8 mouse cellular contexts compared by ENCODE assay signal in genomic region chr13:58402003-58402743, GRCm38 (mm10). TPM values are rescaled to one million over a fixed set of nuclear protein-coding genes. Genes with fewer than 3 reads are reported as not detected.
DNase-seq lines count a peak whose midpoint lies in the region; ATAC-seq and TF ChIP-seq lines count a peak whose summit lies in the region.

TSS of gene Rmi1 (plus strand) at chr13:58402248.

- H3K4me3 ChIP-seq in gastrocnemius, adult 2 months = peak within 1 kb of the TSS; percentile 100
- peak within 1 kb of the TSS; percentile 98 for H3K4me3 ChIP-seq in hindbrain, postnatal 0 days (ENCODE audit: low read length)
- peak within 1 kb of the TSS; percentile 96 for H3K4me3 ChIP-seq in megakaryocyte, embryonic 14.5 days (replicated peaks)

- 2% methylated on average over 86 of the region's 91 CpGs for WGBS in hindbrain, postnatal 0 days

- peak within 1 kb of the TSS; percentile 99 for H3K9ac ChIP-seq in hindbrain, postnatal 0 days (replicated peaks; ENCODE audit: low read length)

- TF ChIP-seq CTCF in gastrocnemius, adult 2 months (IDR thresholded peaks at IDR 0.05) = peak; percentile 27; the same call in 1 of the 2 replicates
- peak; percentile 42 for TF ChIP-seq CTCF in hindbrain, postnatal 0 days (IDR thresholded peaks at IDR 0.05; ENCODE audit: low read depth)

- intact Hi-C loops in gastrocnemius, adult 2 months (cut with DNase I) = loop anchor here (5.0 kb wide), 1 partner anchor 140 kb away; no protein-coding TSS in a partner anchor

- peak within 1 kb of the TSS; percentile 95 for H3K27ac ChIP-seq in gastrocnemius, adult 2 months
- peak within 1 kb of the TSS; percentile 100 for H3K27ac ChIP-seq in hindbrain, postnatal 0 days

- peaks cover 9% of the 10 kb centered on the region; the same call in 1 of the 2 replicates for H3K36me3 ChIP-seq in hindbrain, postnatal 0 days (ENCODE audit: insufficient read depth, low read length)
- peaks cover 42% of the 10 kb centered on the region for H3K36me3 ChIP-seq in megakaryocyte, embryonic 14.5 days (replicated peaks; ENCODE audit: low read length)

- peak; percentile 94 for DNase-seq in WW6 (ENCODE audit: low read depth, low spot score)
- peak; percentile 97 to 98 for DNase-seq in cerebellum, postnatal 4 days (ENCODE audit: low spot score in 2 of 2)
- DNase-seq in gastrocnemius, adult 2 months = peak; percentile 99
- DNase-seq in hindbrain, postnatal 0 days (ENCODE audit: low spot score) = peak; percentile 99
- DNase-seq in left cerebral cortex, adult 8-10 months (ENCODE audit: low spot score in 2 of 2) = peak; percentile 93 to 99
- DNase-seq in right cerebral cortex, postnatal 10 days (ENCODE audit: low spot score in 2 of 2) = peak; percentile 97 to 99
- DNase-seq in urinary bladder, postnatal 25 days (ENCODE audit: low spot score) = peak; percentile 96

- no peaks in the 10 kb centered on the region for H3K27me3 ChIP-seq in hindbrain, postnatal 0 days (ENCODE audit: insufficient read depth, low read length)
- H3K27me3 ChIP-seq in megakaryocyte, embryonic 14.5 days (replicated peaks) = no peaks in the 10 kb centered on the region

- peak; percentile 97 for ATAC-seq in hindbrain, postnatal 0 days

- H3K4me1 ChIP-seq in hindbrain, postnatal 0 days (ENCODE audit: insufficient read depth, low read length) = no peaks in the 10 kb centered on the region; the same call in 1 of the 2 replicates
- peaks cover 21% of the 10 kb centered on the region for H3K4me1 ChIP-seq in megakaryocyte, embryonic 14.5 days

- no peaks in the 10 kb centered on the region for H3K9me3 ChIP-seq in hindbrain, postnatal 0 days (ENCODE audit: low read length)
- no peaks in the 10 kb centered on the region for H3K9me3 ChIP-seq in megakaryocyte, embryonic 14.5 days

- H3K4me2 ChIP-seq in hindbrain, postnatal 0 days (ENCODE audit: low read depth, low read length) = peak within 1 kb of the TSS; percentile 81

RNA-seq across cellular contexts. Expression of gene Rmi1, which starts in this region (rescaled TPM):
- 1 to 10 TPM; 6.2 to 7.6 TPM for total RNA-seq in gastrocnemius, adult 2 months (2021)
- total RNA-seq in hindbrain, postnatal 0 days (2014; rRNA removed) = 10.8 and 11.1 TPM in 2 replicates
- 19.0 and 19.5 TPM in 2 replicates for polyA plus RNA-seq in hindbrain, postnatal 0 days (2015; fragmentation: Nextera tagmentation; extraction: Ambion mirVana)
- total RNA-seq in left cerebral cortex, adult 8-10 months (2022) = 10 to 100 TPM; 13.0 to 18.3 (median 14.4) TPM
- 0.42 and 2.8 TPM in 2 replicates for polyA plus RNA-seq in megakaryocyte, embryonic 14.5 days (2012; ENCODE audit: insufficient read depth, low replicate concordance)

Comparison
In these comparisons a context has a peak if more than half of its experiments do, and no peak if none do; other contexts are left out.
1. Peak in every context shown above with its lines: DNase-seq, ATAC-seq, H3K4me3 ChIP-seq and H3K27ac ChIP-seq.